Mouse (Mus musculus) brain, adult 2 months (tissue): ENCODE data around the gene Bcas3.

Source experiments
- DNase-seq: peaks from one replicate; pipeline ENCODE4 v3.0.0; 2011; ENCODE audit warnings: low read depth, low spot score

Bcas3 gene

DNA sequence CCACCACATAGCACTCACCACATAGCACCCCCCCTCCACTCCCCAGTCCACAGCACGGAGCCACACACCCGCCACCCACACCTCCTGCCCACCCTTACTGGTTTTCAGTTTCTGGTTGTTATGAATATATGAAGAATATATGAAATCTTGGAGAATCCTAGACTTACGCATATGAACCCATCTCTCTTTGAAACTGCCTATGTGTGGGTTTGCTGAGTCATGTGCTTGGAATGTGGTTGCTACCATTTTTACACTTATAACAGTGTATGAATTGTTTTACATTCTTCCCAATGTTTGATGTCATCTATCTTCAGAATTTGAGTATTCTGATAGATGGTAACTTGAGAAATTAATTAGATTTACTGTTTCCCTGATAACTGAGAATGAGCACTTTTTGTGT, 26.1 kb downstream of the Bcas3 start:
- peak; percentile 30 for DNase-seq

DNA sequence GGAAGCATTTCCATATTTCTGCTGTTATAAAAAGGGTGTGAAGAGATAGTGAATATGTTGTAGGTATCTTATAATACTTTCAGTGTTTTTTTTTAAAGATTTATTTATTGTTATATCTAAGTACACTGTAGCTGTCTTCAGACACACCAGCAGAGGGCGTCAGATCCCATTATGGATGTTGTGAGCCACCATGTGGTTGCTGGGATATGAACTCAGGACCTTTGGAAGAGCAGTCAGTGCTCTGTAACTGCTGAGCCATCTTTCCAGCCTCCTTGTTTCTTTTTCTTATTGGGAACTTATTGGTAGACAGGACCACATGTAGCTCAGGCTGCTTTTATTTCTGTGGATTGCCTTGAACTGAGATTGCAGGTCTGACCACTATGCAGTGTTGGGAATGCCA, 27.1 kb downstream of the Bcas3 start:
- no peak for DNase-seq

DNA sequence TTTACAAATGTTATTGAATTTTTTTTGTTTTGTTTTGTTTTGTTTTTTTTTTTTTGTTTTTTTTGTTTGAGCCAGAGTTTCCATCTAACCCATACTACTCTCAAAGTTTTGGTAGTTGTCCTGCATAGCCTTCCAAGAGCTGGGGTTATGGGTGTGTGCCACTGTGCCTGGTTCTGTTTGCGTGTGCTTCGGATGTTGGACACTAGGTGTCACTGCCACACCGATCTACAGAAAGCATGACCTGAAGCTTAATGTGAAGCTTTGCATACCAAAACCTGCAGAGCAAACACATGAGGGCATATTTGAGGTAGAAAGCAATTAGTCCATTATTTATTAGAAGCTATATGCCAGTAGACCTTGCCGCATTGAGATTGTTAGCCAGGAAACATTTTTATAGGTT, 29.1 kb downstream of the Bcas3 start:
- DNase-seq: peak; percentile 87

- no peak for DNase-seq
Measured at GRCm38 (mm10) chr11:85383975-85384821, 31.2 kb downstream of the Bcas3 start.

- DNase-seq: peak; percentile 71
Measured at GRCm38 (mm10) chr11:85392179-85392863, 39.4 kb downstream of the Bcas3 start.

DNA sequence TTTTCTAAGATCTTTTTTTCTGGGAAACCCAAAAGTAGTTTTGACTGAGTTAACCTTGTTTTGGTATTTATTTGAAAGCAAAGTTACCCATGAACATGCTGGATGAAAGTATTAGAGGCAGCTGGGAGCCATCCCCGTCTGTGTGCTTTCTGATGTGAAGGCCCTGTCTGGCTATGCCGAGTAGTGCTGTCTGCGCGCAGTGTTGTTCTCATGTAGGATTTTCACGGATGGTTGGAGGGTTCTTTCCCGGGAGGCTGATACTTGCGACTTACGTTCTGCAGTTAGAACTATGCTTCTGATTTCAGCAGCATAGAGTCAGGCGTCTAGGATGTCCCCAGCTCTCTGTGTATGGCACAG, 39.9 kb downstream of the Bcas3 start:
- peak; percentile 25 for DNase-seq

DNA sequence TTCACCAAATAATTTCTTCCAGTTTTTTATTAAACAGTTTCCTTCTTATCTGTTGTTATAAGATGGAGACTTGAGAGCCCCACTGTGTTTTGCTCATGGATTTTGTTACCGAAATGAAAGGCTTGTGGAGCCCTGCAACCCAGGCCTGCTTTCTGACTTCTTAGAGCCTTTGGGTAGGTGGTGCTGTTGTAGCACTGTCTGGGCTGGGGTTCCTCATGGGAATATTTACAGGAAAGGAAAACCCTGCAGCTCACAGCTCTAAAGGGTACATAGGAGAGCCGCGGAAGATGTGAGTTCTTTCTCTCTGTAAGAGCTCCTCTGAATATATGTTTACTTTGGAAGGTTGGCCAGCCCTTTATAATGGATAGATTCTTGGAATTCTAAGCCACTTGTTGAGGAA, 41.0 kb downstream of the Bcas3 start:
- DNase-seq: peak; percentile 59

DNA sequence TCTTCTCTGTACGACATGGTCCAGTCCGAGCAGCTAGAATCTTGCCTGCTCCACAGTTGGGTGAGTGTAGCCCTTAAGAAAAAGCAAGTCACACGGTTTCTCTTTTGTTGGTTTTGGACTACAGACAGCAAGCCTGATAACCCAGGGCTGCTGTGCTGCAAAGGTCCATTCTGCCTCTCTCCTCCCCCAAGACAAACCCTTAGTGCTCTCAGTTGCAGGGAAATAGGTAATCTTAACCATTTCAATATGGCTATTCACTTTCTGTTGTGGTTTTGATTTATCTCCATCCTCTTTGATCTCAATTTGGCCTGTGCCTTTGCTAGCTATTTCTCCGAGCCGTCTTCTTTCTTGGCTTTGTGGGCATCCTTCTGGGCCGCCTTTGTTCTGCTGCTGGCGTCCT, 42.4 kb downstream of the Bcas3 start:
- DNase-seq: no peak

DNA sequence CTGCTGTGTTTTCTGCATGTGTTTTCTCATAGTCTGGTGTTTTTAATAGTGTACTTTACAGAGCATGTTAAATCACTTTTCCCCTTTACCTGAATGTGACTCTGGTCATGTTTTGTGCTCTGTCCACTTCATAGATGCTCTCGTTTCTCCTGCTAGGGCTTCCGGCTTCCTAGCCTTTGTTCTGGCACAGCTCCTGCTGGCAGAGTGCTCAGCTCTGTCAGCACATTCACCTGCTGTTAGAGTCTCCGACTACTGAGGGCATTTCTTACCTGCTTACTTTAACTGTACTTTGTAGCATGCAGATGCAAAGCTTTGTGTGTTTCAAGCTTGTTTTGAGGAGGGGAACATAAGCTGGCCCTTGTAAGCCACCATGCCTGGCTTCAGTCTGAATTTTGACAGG, 53.6 kb downstream of the Bcas3 start:
- peak; percentile 70 for DNase-seq

GRCm38 (mm10) chr11:85407700-85408099, 54.7 kb downstream of the Bcas3 start:
- DNase-seq: no peak

DNA sequence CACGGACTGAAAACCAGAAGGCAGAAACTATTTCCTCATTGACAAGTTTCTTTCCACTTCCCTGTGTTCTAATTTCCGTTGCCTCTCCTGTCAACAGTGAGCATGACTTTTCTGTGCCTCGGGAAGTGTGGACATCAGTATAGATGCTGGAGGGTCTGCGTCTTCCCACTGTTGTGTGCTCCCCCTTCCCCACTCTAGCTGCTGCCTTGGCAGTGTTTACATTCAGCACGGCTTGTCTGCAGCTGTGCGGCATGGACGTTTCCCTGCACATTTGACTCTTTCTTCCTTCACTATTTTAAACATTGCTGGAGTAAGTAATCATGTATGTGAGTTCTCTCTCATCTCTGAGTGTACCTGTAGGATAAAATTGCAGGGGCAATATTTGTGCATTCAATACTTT, 59.4 kb downstream of the Bcas3 start:
- DNase-seq: no peak

- DNase-seq: peak; percentile 46
Measured at GRCm38 (mm10) chr11:85414476-85414875, 61.5 kb downstream of the Bcas3 start.

GRCm38 (mm10) chr11:85427353-85427752, 74.4 kb downstream of the Bcas3 start:
- no peak for DNase-seq

GRCm38 (mm10) chr11:85428227-85428626, 75.3 kb downstream of the Bcas3 start:
- peak; percentile 53 for DNase-seq

- peak; percentile 28 for DNase-seq
Measured at GRCm38 (mm10) chr11:85430743-85431448, 77.9 kb downstream of the Bcas3 start.

- no peak for DNase-seq
Measured at GRCm38 (mm10) chr11:85447375-85447774, 94.4 kb downstream of the Bcas3 start.

DNA sequence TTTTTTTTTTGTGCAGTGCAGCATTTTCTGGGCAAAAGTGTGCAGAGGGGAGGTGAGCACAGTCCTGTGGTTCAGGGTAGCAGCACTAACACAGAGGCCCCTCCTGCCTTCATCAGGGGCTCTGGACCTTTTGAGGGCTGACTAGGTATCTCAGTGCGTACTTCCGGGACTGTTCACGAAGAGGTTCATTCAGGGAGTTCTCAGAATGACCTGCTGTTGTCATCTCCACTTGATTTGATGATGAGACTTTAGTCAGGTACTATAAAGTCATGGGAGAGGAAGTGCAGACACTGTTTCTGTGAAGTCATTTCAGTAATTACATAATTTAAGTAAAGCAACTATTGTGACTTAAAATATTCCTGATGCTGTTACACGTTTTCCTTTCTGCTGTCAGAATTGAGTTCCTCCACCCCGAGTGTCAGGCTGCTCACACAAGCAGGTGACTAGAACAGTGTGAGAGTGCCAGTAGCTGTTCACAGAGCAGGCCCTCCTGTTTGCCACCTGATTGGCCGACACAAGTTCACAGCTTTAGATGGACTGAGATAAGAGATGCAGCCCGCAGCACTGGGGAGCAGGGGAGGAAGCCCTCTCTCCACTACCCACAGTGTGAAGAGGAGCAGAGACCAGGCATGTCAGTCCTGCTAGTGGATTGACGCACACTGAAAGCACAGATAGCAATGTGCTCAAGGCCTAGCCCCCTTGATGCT, 100.8 kb downstream of the Bcas3 start:
- no peak for DNase-seq

DNA sequence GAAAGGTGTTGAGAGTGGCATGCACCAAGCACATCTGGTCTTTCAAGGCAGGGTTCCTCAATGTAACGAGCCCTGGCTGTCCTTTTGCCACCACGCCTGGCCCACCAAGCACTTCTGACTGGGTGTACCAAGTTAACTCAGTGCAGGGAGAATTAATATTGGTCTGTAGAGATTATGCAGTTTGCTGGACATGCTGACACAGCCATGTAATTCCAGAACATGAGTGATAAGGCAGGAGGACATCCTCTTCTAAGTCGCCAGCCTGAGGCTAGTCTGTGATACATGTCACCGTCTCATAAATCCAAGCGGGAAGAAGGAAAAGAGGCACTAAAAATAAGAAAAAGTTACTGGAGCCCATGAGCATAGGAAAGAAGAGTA, 101.3 kb downstream of the Bcas3 start:
- no peak for DNase-seq

DNA sequence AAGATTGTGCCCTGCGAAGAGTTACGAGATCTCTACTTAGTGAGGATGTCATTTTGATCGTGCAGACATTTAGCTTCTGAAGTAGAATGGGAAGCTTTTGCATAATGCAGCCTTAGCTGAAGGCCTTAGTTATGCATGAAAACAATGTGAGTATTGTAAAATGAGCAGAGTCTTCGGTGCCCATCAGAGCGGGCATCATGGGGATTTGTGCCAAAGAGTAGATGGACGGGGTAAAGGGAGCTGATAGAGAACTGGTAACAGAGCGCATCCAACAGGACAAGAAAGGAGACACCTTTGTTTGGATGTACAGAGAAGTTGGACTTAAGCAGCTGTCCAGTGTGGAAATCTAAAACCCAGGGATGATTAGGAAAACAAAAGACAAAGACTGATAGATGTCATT, 108.6 kb downstream of the Bcas3 start:
- DNase-seq: peak; percentile 84

DNA sequence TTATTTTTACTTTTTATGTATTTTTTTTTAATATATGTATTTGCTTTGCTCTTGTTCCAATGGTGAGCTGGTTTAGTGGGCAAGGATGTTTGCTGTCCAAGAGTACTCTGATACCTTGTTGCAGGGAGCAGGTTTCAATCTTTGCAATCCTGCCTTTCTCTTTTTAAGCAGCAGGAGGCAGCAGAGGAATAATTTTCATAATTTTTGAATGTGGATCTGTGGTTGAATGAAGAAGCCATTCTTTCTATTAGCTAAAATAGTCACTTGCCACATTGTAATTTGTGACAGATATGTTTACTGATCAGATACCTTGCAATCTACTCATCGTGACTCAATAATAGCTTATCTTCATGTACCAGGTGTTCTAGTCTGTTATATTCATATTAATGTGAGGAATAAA, 116.6 kb downstream of the Bcas3 start:
- peak; percentile 50 for DNase-seq

GRCm38 (mm10) chr11:85470508-85470907, 117.5 kb downstream of the Bcas3 start:
- no peak for DNase-seq

GRCm38 (mm10) chr11:85474326-85474725, 121.4 kb downstream of the Bcas3 start:
- no peak for DNase-seq
